Mouse (Mus musculus): ENCODE results near the gene Scp2d1. TPM values are rescaled to one million over a fixed set of nuclear protein-coding genes. Genes with fewer than 3 reads are reported as not detected.
A peak's percentile ranks its signal among the peaks of the same experiment; 100 is the strongest.

The Scp2d1 gene
- polyA plus RNA-seq, 1 experiment from 2014 or later = not detected

DNA sequence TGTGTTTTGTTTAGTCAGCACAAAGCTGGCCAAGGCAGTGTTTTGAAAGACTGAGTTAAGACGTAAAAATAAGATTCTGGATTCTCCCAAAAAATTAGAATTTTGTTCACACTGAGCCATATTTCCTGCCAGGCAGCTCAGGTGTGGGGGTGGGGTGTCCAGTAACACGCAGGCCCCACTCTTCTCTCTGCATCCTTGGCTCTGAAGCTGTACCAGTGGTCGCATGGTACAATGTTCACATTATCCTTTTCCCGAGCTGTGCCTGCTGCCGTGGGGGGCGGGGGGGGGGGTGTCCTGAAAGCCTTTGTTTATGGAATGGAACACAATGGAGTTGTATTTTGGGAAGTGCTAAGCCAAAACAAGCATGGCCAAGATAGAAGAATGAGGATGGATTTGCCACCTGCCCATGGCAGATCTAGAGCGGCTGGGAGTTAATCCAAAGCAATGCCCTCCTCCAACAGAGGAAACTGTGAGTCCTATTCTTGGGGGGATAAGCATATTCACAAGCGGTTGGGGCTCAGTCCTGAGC, 5.1 kb downstream of the Scp2d1 start:
- Histone ChIP-seq H3K9ac (no peak overlapping the region), H3K4me2 (replicated peaks) (no peak overlapping the region), H3K4me1 (0 out of 2 replicates have a peak, but pooled peaks cover 2% of the 10 kb centered on the region), H3K27me3 (no peaks in the 10 kb centered on the region), H3K27ac (no peak overlapping the region), H3K36me3 (no peaks in the 10 kb centered on the region), H3K9me3 (no peaks in the 10 kb centered on the region), H3K4me3 (no peak overlapping the region)
- WGBS = 71% methylated on average over 8 of the region's 8 CpGs
- no peak for ATAC-seq (ENCODE audit: low FRiP score, low read depth)

DNA sequence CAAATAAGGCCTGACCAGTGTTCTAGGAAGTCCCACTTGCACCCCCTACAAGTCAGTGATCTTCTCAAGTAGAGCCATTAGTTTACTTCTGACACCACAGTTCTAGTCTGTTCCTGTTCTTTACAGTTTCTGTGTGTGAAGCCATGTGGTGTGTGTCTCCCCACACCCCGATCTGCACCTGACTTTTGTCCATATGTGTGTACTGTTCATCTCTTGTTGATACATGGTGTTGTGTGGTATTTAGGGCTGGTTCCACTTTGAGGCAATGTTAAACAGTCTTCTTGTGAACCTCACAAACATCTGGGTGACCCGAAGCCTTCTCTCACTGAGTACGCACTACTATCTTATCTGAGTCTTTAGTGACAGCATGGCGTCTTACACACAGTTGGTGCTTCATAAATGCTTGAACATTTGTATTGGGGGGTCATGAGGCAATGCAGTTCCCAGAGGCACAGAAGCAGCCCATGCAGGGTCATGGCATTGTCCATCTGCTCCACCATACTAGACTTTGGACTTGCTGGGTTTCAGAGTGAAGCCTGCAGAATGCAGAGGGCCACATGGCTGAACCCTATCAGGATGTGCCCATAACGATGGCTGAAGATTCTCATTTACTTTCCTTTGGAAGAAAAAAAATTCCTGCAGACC, 13.3 kb downstream of the Scp2d1 start:
- no peak overlapping the region for H3K4me3 ChIP-seq
- ATAC-seq (ENCODE audit: low FRiP score, low read depth) = 0 out of 2 replicates have a peak, but pooled peaks have one; percentile 15
- WGBS = 86% methylated on average over 5 of the region's 5 CpGs

DNA sequence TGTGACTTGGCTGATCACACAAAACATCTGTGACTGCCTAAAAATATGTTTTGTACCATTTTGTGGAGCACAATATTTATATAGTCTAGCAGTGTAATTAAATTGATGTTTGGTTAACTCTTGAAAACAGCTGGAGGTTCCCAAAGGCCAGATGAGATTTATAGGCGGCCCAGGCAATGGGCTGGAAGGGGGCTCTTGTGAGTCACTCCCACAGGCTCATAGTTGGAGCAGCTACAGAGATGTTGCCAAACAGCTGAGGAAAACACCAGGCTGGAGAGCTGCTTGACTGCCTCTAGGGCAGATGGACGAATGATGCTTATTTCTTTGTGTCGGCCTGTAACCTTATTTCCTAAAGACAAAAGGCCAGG, 13.8 kb downstream of the Scp2d1 start:
- Histone ChIP-seq H3K27ac (no peak overlapping the region), H3K4me3 (no peak overlapping the region), H3K36me3 (no peaks in the 10 kb centered on the region), H3K4me1 (0 out of 2 replicates have a peak, but pooled peaks cover 3% of the 10 kb centered on the region), H3K27me3 (no peaks in the 10 kb centered on the region), H3K4me2 (replicated peaks) (no peak overlapping the region), H3K9ac (no peak overlapping the region), H3K9me3 (no peaks in the 10 kb centered on the region)
- ATAC-seq (ENCODE audit: low FRiP score, low read depth) = no peak
- WGBS = 73% methylated on average over 3 of the region's 3 CpGs

More for the DNA sequence above, 13.3 kb downstream of the Scp2d1 start:
- Histone ChIP-seq H3K27ac (no peak overlapping the region), H3K27me3 (no peaks in the 10 kb centered on the region), H3K4me2 (replicated peaks) (no peak overlapping the region), H3K9ac (no peak overlapping the region), H3K9me3 (no peaks in the 10 kb centered on the region), H3K4me1 (0 out of 2 replicates have a peak, but pooled peaks cover 3% of the 10 kb centered on the region), H3K36me3 (no peaks in the 10 kb centered on the region)

DNA sequence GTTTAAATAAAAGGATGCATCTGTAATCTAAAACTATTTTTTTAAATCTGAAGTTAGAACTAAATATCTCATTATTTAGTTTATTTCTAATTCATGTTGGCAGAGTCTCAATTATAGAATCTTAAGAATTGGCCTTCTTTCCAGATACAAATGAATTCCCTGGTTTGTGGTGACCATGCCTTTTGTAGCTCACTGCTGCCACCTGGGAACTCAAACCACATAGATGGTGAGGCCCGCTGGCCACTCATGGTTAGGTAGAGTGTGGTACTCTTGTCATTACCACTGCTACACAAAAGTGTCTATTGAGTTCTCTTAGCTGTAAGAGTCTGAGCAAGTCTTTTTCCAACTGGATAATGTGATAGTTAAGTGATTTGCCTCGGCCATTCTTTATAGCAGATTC, 45.4 kb downstream of the Scp2d1 start:
- Histone ChIP-seq H3K4me3 (no peak overlapping the region), H3K4me1 (no peaks in the 10 kb centered on the region), H3K27me3 (no peaks in the 10 kb centered on the region), H3K4me2 (replicated peaks) (no peak overlapping the region), H3K9ac (no peak overlapping the region), H3K27ac (no peak overlapping the region), H3K36me3 (no peaks in the 10 kb centered on the region), H3K9me3 (no peaks in the 10 kb centered on the region)
- WGBS = 77% methylated on average over 2 of the region's 2 CpGs
- ATAC-seq (ENCODE audit: low FRiP score, low read depth) = no peak

Other genes with a start within 250 kb of the Scp2d1 start
- 38.8 and 43.5 TPM in 2 replicates for gene Smim26, start 229.6 kb upstream of the Scp2d1 start, polyA plus RNA-seq (2015; fragmentation: Nextera tagmentation; extraction: Ambion mirVana)
- 48.8 and 50.4 TPM in 2 replicates for gene Dtd1, start 223.8 kb upstream of the Scp2d1 start, polyA plus RNA-seq (2015; fragmentation: Nextera tagmentation; extraction: Ambion mirVana)

All from limb, embryonic 13.5 days (tissue).